Mouse (Mus musculus) stomach, embryonic 14.5 days (tissue): ENCODE data around the gene Sh2d7. TPM values are rescaled to one million over a fixed set of nuclear protein-coding genes. Genes with fewer than 3 reads are reported as not detected.

Experiments used
- ATAC-seq: fragments of 200-750 bp; cut with Nextera tagmentation; 2 replicates; pipeline ENCODE4 v1.8.0; 2017; ENCODE audit warnings: low read depth, moderate TSS enrichment; ENCODE audit not compliant: insufficient number of reproducible peaks, insufficient read depth, low FRiP score
- H3K27ac ChIP-seq: fragments of 300-500 bp; sonication (generic); 2 replicates; pipeline ENCODE4 v1.5.1; 2014; ENCODE audit warnings: mild to moderate bottlenecking, low read length, moderate library complexity, mixed read lengths
- H3K27me3 ChIP-seq: fragments of 300-500 bp; sonication (generic); 2 replicates; pipeline ENCODE4 v1.6.1; 2014; ENCODE audit warnings: low read length, control low read depth, mixed read lengths; ENCODE audit not compliant: control insufficient read depth, insufficient read depth
- H3K36me3 ChIP-seq: fragments of 300-500 bp; sonication (generic); 2 replicates; pipeline ENCODE4 v1.6.1; 2014; ENCODE audit warnings: mild to moderate bottlenecking, control low read depth, low read length, moderate library complexity, mixed read lengths; ENCODE audit not compliant: control insufficient read depth, insufficient read depth
- H3K4me1 ChIP-seq: fragments of 300-500 bp; sonication (generic); 2 replicates; pipeline ENCODE4 v1.6.1; 2014; ENCODE audit warnings: low read length, control low read depth, mixed read lengths; ENCODE audit not compliant: control insufficient read depth, insufficient read depth
- H3K4me2 ChIP-seq: fragments of 300-500 bp; sonication (generic); replicated peaks from 2 replicates; pipeline ENCODE4 v1.6.1; 2014; ENCODE audit warnings: low read depth, low read length, control low read depth
- H3K4me3 ChIP-seq: fragments of 300-500 bp; sonication (generic); 2 replicates; pipeline ENCODE4 v1.5.1; 2014; ENCODE audit warnings: low read depth, low read length, control low read depth
- H3K9ac ChIP-seq: fragments of 300-500 bp; sonication (generic); replicated peaks from 2 replicates; pipeline ENCODE4 v1.6.1; 2014; ENCODE audit warnings: low read depth, mild to moderate bottlenecking, control low read depth, low read length, moderate library complexity, mixed read lengths
- H3K9me3 ChIP-seq: fragments of 300-500 bp; sonication (generic); 2 replicates; pipeline ENCODE4 v1.6.1; 2016; ENCODE audit warnings: low read depth, low read length, control low read depth; ENCODE audit not compliant: control insufficient read depth
- WGBS: fragments of 180-500 bp; shearing (Covaris S2); extraction: QIAGEN DNeasy Blood & Tissue Kit; methylation state at CpG from one replicate; pipeline ENCODE4 v1.1.7; 2014; 5-methylcytosine and 5-hydroxymethylcytosine counted together
- polyA plus RNA-seq: library from polyadenylated mRNA; unstranded; fragments of >200 nt; fragmentation: Nextera tagmentation; extraction: Ambion mirVana; gene quantifications from 2 replicates; pipeline ENCODE4 v1.2.1, GENCODE M21; 2014

The Sh2d7 gene
- polyA plus RNA-seq, 1 experiment from 2014 or later = not detected

- Histone ChIP-seq H3K4me2 (no peak overlapping the region), H3K9me3 (no peaks in the 10 kb centered on the region), H3K27ac (no peak overlapping the region), H3K4me1 (no peaks in the 10 kb centered on the region), H3K36me3 (no peaks in the 10 kb centered on the region), H3K4me3 (no peak overlapping the region), H3K9ac (no peak overlapping the region), H3K27me3 (no peaks in the 10 kb centered on the region)
- ATAC-seq = peak; percentile 76; the same call in 1 of the 2 replicates
- WGBS = 60% methylated on average over 5 of the region's 5 CpGs
Observed at GRCm38 (mm10) chr9:54533975-54534374, 4.8 kb upstream of the Sh2d7 start.

DNA sequence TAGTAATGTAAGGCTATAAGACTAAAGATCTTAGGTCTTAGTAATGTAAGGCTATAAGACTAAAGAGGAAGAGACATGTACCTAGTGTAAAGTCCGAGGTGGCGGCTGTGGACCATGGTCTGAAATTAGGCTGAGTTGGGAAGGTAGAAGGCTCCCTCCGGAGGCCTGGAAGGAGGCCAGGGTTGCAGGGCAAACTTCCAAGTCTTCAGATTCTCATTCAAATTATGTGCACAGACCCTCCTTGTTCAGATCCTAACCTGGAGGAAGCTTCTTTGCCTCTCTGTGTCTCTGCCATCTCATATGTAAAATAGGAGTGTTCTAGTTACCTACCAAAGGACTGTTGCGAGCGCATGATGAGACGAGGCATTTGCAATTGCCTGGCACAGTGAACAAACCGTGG, 2.5 kb upstream of the Sh2d7 start:
- no peaks in the 10 kb centered on the region for H3K9me3 ChIP-seq
- H3K4me3 ChIP-seq = no peak overlapping the region
- WGBS = 83% methylated on average over 7 of the region's 7 CpGs
- no peaks in the 10 kb centered on the region for H3K27me3 ChIP-seq
- ATAC-seq = no peak
- no peak overlapping the region for H3K4me2 ChIP-seq
- no peak overlapping the region for H3K27ac ChIP-seq
- H3K36me3 ChIP-seq = no peaks in the 10 kb centered on the region
- H3K9ac ChIP-seq = no peak overlapping the region
- H3K4me1 ChIP-seq = no peaks in the 10 kb centered on the region

DNA sequence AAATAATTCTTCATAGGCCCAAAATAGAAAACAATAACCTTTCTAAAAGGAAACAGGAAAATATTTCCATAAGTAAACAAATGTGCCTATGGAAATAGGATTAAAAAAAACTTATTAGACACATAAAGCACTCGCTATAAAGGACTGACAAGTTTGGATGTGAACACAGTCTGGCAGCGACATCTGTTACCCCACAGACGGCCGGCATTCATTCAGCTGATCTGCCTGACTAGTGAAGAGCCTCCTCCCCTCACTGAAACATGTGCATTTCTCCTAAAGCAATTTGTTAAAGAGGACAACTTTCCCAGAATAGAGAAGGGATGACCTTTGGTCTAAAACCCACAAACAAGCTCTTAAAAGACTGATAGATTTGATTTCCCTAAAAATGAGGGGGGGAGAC, 1.8 kb upstream of the Sh2d7 start:
- WGBS = 35% methylated on average over 4 of the region's 4 CpGs
- Histone ChIP-seq H3K27me3 (no peaks in the 10 kb centered on the region), H3K36me3 (no peaks in the 10 kb centered on the region), H3K4me3 (no peak overlapping the region), H3K4me1 (no peaks in the 10 kb centered on the region), H3K9me3 (no peaks in the 10 kb centered on the region), H3K27ac (no peak overlapping the region), H3K9ac (no peak overlapping the region), H3K4me2 (no peak overlapping the region)
- ATAC-seq = no peak

- ATAC-seq = no peak
- Histone ChIP-seq H3K27ac (no peak overlapping the region), H3K4me2 (no peak overlapping the region), H3K36me3 (no peaks in the 10 kb centered on the region), H3K27me3 (no peaks in the 10 kb centered on the region), H3K9ac (no peak overlapping the region), H3K9me3 (no peaks in the 10 kb centered on the region), H3K4me3 (no peak overlapping the region), H3K4me1 (no peaks in the 10 kb centered on the region)
- 73% methylated on average over 3 of the region's 3 CpGs for WGBS
Observed at GRCm38 (mm10) chr9:54537480-54537879, 1.3 kb upstream of the Sh2d7 start.

- 92% methylated on average over 3 of the region's 3 CpGs for WGBS
- H3K27me3 ChIP-seq = no peaks in the 10 kb centered on the region
- H3K4me3 ChIP-seq = no peak overlapping the region
- H3K4me2 ChIP-seq = no peak overlapping the region
- no peak overlapping the region for H3K9ac ChIP-seq
- H3K4me1 ChIP-seq = no peaks in the 10 kb centered on the region
- no peaks in the 10 kb centered on the region for H3K9me3 ChIP-seq
- H3K36me3 ChIP-seq = no peaks in the 10 kb centered on the region
- no peak overlapping the region for H3K27ac ChIP-seq
- no peak for ATAC-seq
Observed at GRCm38 (mm10) chr9:54538244-54538643, 540 bp upstream of the Sh2d7 start.

DNA sequence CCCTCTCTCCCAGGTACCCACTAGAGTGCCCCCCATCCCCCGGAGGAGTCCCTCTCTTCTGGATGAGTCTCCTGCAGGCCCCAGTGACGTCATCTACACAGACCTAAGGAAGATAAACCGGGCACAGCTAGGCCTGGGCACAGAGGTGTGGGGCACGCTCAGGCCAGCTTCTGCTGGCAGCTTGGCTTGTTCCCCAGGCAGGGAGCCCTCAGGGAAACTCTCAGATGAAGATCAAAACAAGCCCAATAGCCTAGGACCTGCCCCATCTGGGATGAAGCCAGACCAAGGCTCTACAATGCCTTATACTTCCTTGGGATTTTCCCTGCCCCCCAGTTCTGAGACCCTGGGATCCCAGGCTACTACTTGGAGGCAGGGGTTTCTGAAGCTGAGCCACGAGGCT, 2.0 kb downstream of the Sh2d7 start:
- Histone ChIP-seq H3K4me2 (no peak overlapping the region), H3K36me3 (no peaks in the 10 kb centered on the region), H3K27me3 (no peaks in the 10 kb centered on the region), H3K9me3 (no peaks in the 10 kb centered on the region), H3K27ac (no peak overlapping the region), H3K4me3 (no peak overlapping the region), H3K9ac (no peak overlapping the region), H3K4me1 (no peaks in the 10 kb centered on the region)
- WGBS = 76% methylated on average over 5 of the region's 5 CpGs
- no peak for ATAC-seq

DNA sequence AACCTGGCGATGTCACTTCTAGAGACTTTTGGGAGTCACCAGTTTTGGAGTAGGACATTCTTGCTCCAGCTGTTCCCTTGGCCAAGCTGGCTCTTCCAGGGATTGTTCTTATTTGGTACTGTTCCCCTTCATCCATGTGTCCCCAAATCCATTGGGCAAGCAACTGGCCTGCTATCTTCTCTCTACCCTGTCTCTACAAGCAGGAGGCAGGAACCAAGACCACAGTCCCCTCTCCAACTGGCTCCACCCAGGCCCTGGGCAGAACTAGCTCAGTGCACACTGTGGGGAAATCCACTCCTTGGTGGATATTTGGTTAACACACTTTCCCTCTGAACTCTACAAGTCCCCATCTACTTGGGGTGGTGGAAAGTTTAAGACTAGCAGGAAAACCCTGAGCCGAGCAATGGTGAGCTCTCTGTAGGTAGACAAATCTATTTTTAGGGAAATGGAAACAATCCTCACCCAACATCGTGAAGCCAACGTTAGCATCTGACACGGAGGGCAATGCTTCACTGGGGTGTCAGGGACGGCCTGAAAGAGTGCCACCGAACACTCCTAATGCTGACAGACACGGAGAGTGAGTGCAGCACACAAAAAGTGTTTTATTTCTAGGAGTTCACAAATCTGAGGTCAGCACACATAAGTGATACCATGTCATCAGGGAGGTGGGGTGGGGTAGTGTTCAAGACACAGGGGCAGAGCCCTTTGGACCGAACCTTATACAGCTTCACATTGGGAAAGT, 5.6 kb downstream of the Sh2d7 start:
- no peak for ATAC-seq
- H3K4me2 ChIP-seq = no peak overlapping the region
- H3K36me3 ChIP-seq = no peaks in the 10 kb centered on the region
- H3K4me3 ChIP-seq = no peak overlapping the region
- 82% methylated on average over 9 of the region's 9 CpGs for WGBS
- no peak overlapping the region for H3K9ac ChIP-seq
- H3K4me1 ChIP-seq = no peaks in the 10 kb centered on the region
- H3K9me3 ChIP-seq = no peaks in the 10 kb centered on the region
- H3K27me3 ChIP-seq = no peaks in the 10 kb centered on the region
- H3K27ac ChIP-seq = no peak overlapping the region

GRCm38 (mm10) chr9:54544954-54545315, 6.2 kb downstream of the Sh2d7 start:
- whole genome bisulfite sequencing = 84% methylated on average over 4 of the region's 4 CpGs
- ATAC-seq = no peak
- H3K4me1 ChIP-seq = no peaks in the 10 kb centered on the region

GRCm38 (mm10) chr9:54547536-54547935, 8.8 kb downstream of the Sh2d7 start:
- H3K4me3 ChIP-seq = no peak overlapping the region
- H3K9ac ChIP-seq = no peak overlapping the region
- H3K9me3 ChIP-seq = no peaks in the 10 kb centered on the region
- WGBS = 24% methylated on average over 5 of the region's 5 CpGs
- ATAC-seq = no peak
- H3K4me1 ChIP-seq = no peaks in the 10 kb centered on the region
- no peak overlapping the region for H3K4me2 ChIP-seq
- H3K27ac ChIP-seq = no peak overlapping the region
- H3K36me3 ChIP-seq = no peaks in the 10 kb centered on the region
- H3K27me3 ChIP-seq = no peaks in the 10 kb centered on the region

More at GRCm38 (mm10) chr9:54544954-54545315, 6.2 kb downstream of the Sh2d7 start:
- Histone ChIP-seq H3K27me3 (no peaks in the 10 kb centered on the region), H3K27ac (no peak overlapping the region), H3K9me3 (no peaks in the 10 kb centered on the region), H3K4me3 (no peak overlapping the region), H3K36me3 (no peaks in the 10 kb centered on the region), H3K4me2 (no peak overlapping the region), H3K9ac (no peak overlapping the region)
